Mouse (Mus musculus) intestine, embryonic 15.5 days (tissue): ENCODE results near the gene Sbk3. TPM values are rescaled to one million over a fixed set of nuclear protein-coding genes. Genes with fewer than 3 reads are reported as not detected.
A peak's percentile ranks its signal among the peaks of the same experiment; 100 is the strongest.
"Not testable (repeated sequence)": the region's sequence is repeated elsewhere in the genome, so short reads cannot be mapped to it uniquely, and the experiment has no call there.

ENCODE experiments used
- ATAC-seq: fragments of 200-750 bp; cut with Nextera tagmentation; 2 replicates; pipeline ENCODE4 v1.8.0; 2017; ENCODE audit warnings: moderate TSS enrichment, moderate library complexity
- H3K27ac ChIP-seq: fragments of 300-500 bp; sonication (generic); 2 replicates; pipeline ENCODE4 v1.5.1; 2015; ENCODE audit warnings: mild to moderate bottlenecking, inconsistent platforms
- H3K27me3 ChIP-seq: fragments of 300-500 bp; sonication (generic); replicated peaks from 2 replicates; pipeline ENCODE4 v1.6.1; 2015; ENCODE audit warnings: inconsistent platforms
- H3K36me3 ChIP-seq: fragments of 300-500 bp; sonication (generic); 2 replicates; pipeline ENCODE4 v1.6.1; 2015; ENCODE audit warnings: inconsistent platforms
- H3K4me1 ChIP-seq: fragments of 300-500 bp; sonication (generic); replicated peaks from 2 replicates; pipeline ENCODE4 v1.6.1; 2015; ENCODE audit warnings: inconsistent platforms
- H3K4me2 ChIP-seq: fragments of 300-500 bp; sonication (generic); replicated peaks from 2 replicates; pipeline ENCODE4 v1.6.1; 2015; ENCODE audit warnings: mild to moderate bottlenecking, inconsistent platforms
- H3K4me3 ChIP-seq: fragments of 300-500 bp; sonication (generic); replicated peaks from 2 replicates; pipeline ENCODE4 v1.5.1; 2015; ENCODE audit warnings: inconsistent platforms
- H3K9ac ChIP-seq: fragments of 300-500 bp; sonication (generic); 2 replicates; pipeline ENCODE4 v1.6.1; 2015; ENCODE audit warnings: inconsistent platforms
- H3K9me3 ChIP-seq: fragments of 300-500 bp; sonication (generic); 2 replicates; pipeline ENCODE4 v1.6.1; 2016; ENCODE audit warnings: inconsistent platforms
- WGBS: fragments of 180-500 bp; shearing (Covaris S2); methylation state at CpG from one replicate; pipeline ENCODE4 v1.1.7; 2015; 5-methylcytosine and 5-hydroxymethylcytosine counted together
- polyA plus RNA-seq: library from polyadenylated mRNA; unstranded; fragments of >200 nt; fragmentation: Nextera tagmentation; extraction: Ambion mirVana; gene quantifications from 2 replicates; pipeline ENCODE4 v1.2.1, GENCODE M21; 2015

Gene Sbk3
- polyA plus RNA-seq: not detected in 2 replicates

- no peak within 1 kb of the TSS for H3K4me2 ChIP-seq
- no peaks in the 10 kb centered on the region for H3K4me1 ChIP-seq
- no peaks in the 10 kb centered on the region for H3K27me3 ChIP-seq
- no peak within 1 kb of the TSS for H3K9ac ChIP-seq
- H3K9me3 ChIP-seq: no peaks in the 10 kb centered on the region
- no peak within 1 kb of the TSS for H3K4me3 ChIP-seq
- no peaks in the 10 kb centered on the region for H3K36me3 ChIP-seq
- H3K27ac ChIP-seq: no peak within 1 kb of the TSS
- ATAC-seq: no peak
- WGBS: 36% methylated on average over 6 of the region's 6 CpGs
Measured at GRCm38 (mm10) chr7:4971068-4971467, at the start of gene Sbk3. Sbk3 (minus strand) TSS chr7:4971168.

- peak overlapping the region; percentile 81 for H3K4me3 ChIP-seq
- no peaks in the 10 kb centered on the region for H3K9me3 ChIP-seq
- H3K36me3 ChIP-seq: peaks cover 9% of the 10 kb centered on the region
- peaks cover 9% of the 10 kb centered on the region; the same call in 1 of the 2 replicates for H3K4me1 ChIP-seq
- ATAC-seq: no peak; the same call in none of the 2 replicates
- peak overlapping the region; percentile 74 for H3K4me2 ChIP-seq
- H3K27me3 ChIP-seq: no peaks in the 10 kb centered on the region
- WGBS: 0% methylated on average over 15 of the region's 15 CpGs
- H3K27ac ChIP-seq: peak overlapping the region; percentile 97
- H3K9ac ChIP-seq: peak overlapping the region; percentile 93
Measured at GRCm38 (mm10) chr7:5020685-5021084, 49.7 kb upstream of the Sbk3 start.

GRCm38 (mm10) chr7:5020000-5020681 is 49.2 kb upstream of the Sbk3 start, which contains the start of the genes Zfp865 and Ccdc106:
Zfp865 (plus strand) TSS chr7:5020376.
Ccdc106 (plus strand) TSS chr7:5020553.
- ATAC-seq: peak; percentile 90
- WGBS: under 1% methylated on average over 49 of the region's 49 CpGs
- Histone ChIP-seq H3K27ac (peak within 1 kb of the TSS; percentile 97), H3K9ac (peak within 1 kb of the TSS; percentile 93), H3K4me2 (peak within 1 kb of the TSS; percentile 74), H3K4me3 (peak within 1 kb of the TSS; percentile 81), H3K36me3 (peaks cover 9% of the 10 kb centered on the region), H3K9me3 (no peaks in the 10 kb centered on the region), H3K27me3 (no peaks in the 10 kb centered on the region), H3K4me1 (peaks cover 9% of the 10 kb centered on the region; the same call in 1 of the 2 replicates)

- not testable (repeated sequence) for H3K36me3 ChIP-seq, H3K9ac ChIP-seq, H3K9me3 ChIP-seq, H3K4me1 ChIP-seq, ATAC-seq, H3K27me3 ChIP-seq
- WGBS: 29% methylated on average over 8 of the region's 8 CpGs
- Histone ChIP-seq H3K27ac (peak overlapping the region; percentile 48; the same call in 1 of the 2 replicates), H3K4me2 (peak overlapping the region; percentile 74), H3K4me3 (peak overlapping the region; percentile 81)
Measured at GRCm38 (mm10) chr7:5019576-5019975, 48.6 kb upstream of the Sbk3 start.

GRCm38 (mm10) chr7:5017931-5018330 is 47.0 kb upstream of the Sbk3 start:
- Histone ChIP-seq H3K4me2 (no peak overlapping the region), H3K36me3 (peaks cover 9% of the 10 kb centered on the region), H3K27me3 (no peaks in the 10 kb centered on the region), H3K27ac (no peak overlapping the region), H3K4me3 (no peak overlapping the region), H3K9ac (no peak overlapping the region), H3K4me1 (peaks cover 9% of the 10 kb centered on the region; the same call in 1 of the 2 replicates), H3K9me3 (no peaks in the 10 kb centered on the region)
- no peak for ATAC-seq
- 96% methylated on average over 21 of the region's 21 CpGs for WGBS

GRCm38 (mm10) chr7:5017352-5017751 is 46.4 kb upstream of the Sbk3 start:
- H3K27ac ChIP-seq: no peak overlapping the region
- H3K4me3 ChIP-seq: no peak overlapping the region
- H3K9ac ChIP-seq: no peak overlapping the region
- H3K9me3 ChIP-seq: no peaks in the 10 kb centered on the region
- H3K36me3 ChIP-seq: peaks cover 14% of the 10 kb centered on the region
- peaks cover 9% of the 10 kb centered on the region; the same call in 1 of the 2 replicates for H3K4me1 ChIP-seq
- WGBS: 91% methylated on average over 16 of the region's 16 CpGs
- ATAC-seq: no peak
- no peak overlapping the region for H3K4me2 ChIP-seq
- H3K27me3 ChIP-seq: no peaks in the 10 kb centered on the region

- H3K4me2 ChIP-seq: no peak overlapping the region
- H3K9ac ChIP-seq: no peak overlapping the region
- H3K27ac ChIP-seq: no peak overlapping the region
- H3K4me3 ChIP-seq: no peak overlapping the region
- 95% methylated on average over 2 of the region's 2 CpGs for WGBS
- H3K9me3 ChIP-seq: no peaks in the 10 kb centered on the region
- H3K4me1 ChIP-seq: peaks cover 9% of the 10 kb centered on the region; the same call in 1 of the 2 replicates
- ATAC-seq: no peak
- no peaks in the 10 kb centered on the region for H3K27me3 ChIP-seq
- peaks cover 14% of the 10 kb centered on the region for H3K36me3 ChIP-seq
Measured at GRCm38 (mm10) chr7:5016920-5017319, 46.0 kb upstream of the Sbk3 start.

- Histone ChIP-seq H3K9ac (peak overlapping the region; percentile 59), H3K4me1 (peaks cover 3% of the 10 kb centered on the region; the same call in 1 of the 2 replicates), H3K9me3 (no peaks in the 10 kb centered on the region), H3K27me3 (no peaks in the 10 kb centered on the region), H3K4me3 (peak overlapping the region; percentile 68), H3K4me2 (peak overlapping the region; percentile 66), H3K27ac (peak overlapping the region; percentile 99), H3K36me3 (peaks cover 23% of the 10 kb centered on the region)
- 45% methylated on average over 3 of the region's 3 CpGs for WGBS
- ATAC-seq: peak; percentile 0; the same call in 1 of the 2 replicates
Measured at GRCm38 (mm10) chr7:5016057-5016456, 45.1 kb upstream of the Sbk3 start.

GRCm38 (mm10) chr7:5015118-5016001 is 44.4 kb upstream of the Sbk3 start, which contains the start of gene Gm44973:
Gm44973 (plus strand) TSS chr7:5015496.
- Histone ChIP-seq H3K27ac (peak within 1 kb of the TSS; percentile 99), H3K27me3 (no peaks in the 10 kb centered on the region), H3K4me2 (peak within 1 kb of the TSS; percentile 66), H3K36me3 (peaks cover 28% of the 10 kb centered on the region), H3K9ac (peak within 1 kb of the TSS; percentile 77), H3K4me3 (peak within 1 kb of the TSS; percentile 68), H3K4me1 (0 out of 2 replicates have a peak, but pooled peaks cover 2% of the 10 kb centered on the region), H3K9me3 (no peaks in the 10 kb centered on the region)
- peak; percentile 81 for ATAC-seq
- under 1% methylated on average over 61 of the region's 76 CpGs for WGBS

- Histone ChIP-seq H3K9me3 (no peaks in the 10 kb centered on the region), H3K27ac (peak within 1 kb of the TSS; percentile 99), H3K4me3 (peak within 1 kb of the TSS; percentile 68), H3K9ac (peak within 1 kb of the TSS; percentile 77), H3K27me3 (no peaks in the 10 kb centered on the region), H3K4me1 (0 out of 2 replicates have a peak, but pooled peaks cover 2% of the 10 kb centered on the region), H3K36me3 (peaks cover 33% of the 10 kb centered on the region), H3K4me2 (peak within 1 kb of the TSS; percentile 66)
- ATAC-seq: peak; percentile 84
- WGBS: under 1% methylated on average over 42 of the region's 42 CpGs
Measured at GRCm38 (mm10) chr7:5014251-5015117, 43.5 kb upstream of the Sbk3 start, which contains the start of the genes Zfp524 and Fiz1. Zfp524 (plus strand) TSS chr7:5014415. Fiz1 (minus strand) TSS chr7:5014697.
